ENCODE assay signal across 8 mouse cellular contexts in the genomic region with DNA sequence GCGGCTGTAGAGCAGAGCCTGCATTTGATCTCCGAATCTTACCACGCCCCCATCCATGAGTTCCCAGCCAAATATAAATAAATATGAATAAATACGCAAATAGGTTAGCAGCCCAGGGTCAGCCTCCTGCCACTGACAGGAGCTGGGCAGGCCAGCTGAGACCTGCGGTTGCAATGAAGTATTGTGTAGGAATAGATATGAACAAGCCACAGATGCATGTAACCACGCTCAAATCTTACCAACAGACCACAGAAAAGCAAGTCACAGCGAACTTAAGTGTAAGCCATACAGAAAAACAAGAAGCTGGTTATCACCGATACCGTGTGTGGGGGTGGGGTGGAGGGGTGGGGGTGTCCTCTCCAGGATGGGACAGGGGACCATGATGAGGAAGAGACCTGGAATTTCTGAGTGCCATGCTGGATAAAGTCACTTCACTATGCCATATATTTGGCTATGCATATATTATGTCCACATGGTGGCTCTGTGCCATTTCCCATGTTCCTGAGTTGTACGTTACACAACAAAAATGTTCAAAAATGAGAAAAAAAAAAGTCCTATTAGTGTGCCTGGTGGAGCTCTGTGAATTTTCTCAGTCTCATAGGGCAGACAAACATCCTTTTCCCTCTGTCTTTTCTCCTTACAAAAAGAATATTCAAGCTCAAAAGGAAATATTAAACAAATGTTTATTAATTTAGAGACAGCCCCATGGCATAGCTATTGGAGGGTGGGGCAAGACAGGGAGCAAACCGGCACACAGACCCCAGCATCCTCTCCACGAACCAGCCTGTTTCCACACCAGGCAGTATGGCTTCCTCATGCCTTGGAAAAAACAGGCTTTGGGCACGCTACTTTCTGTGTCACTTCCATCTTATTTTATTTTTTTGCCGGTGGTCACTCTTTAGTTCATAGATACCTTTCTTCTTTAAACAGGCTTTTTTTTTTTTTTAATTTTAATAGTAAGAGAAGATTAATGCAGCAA. TPM values are rescaled to one million over a fixed set of nuclear protein-coding genes. Genes with fewer than 3 reads are reported as not detected.
DNase-seq lines count a peak whose midpoint lies in the region; ATAC-seq lines count a peak whose summit lies in the region.

No protein-coding gene starts in this region.

- intact Hi-C loops in gastrocnemius, postnatal 14 days (cut with DNase I; ENCODE audit: low total_unique reads) = no loop called here

- peak overlapping the region; percentile 60 for H3K9ac ChIP-seq in heart, embryonic 14.5 days (ENCODE audit: low read length)
- no peak overlapping the region; the same call in 1 of the 2 replicates for H3K9ac ChIP-seq in hindbrain, embryonic 12.5 days
- no peak overlapping the region for H3K9ac ChIP-seq in midbrain, embryonic 11.5 days (ENCODE audit: low read length)

- peak overlapping the region in 1 of 2 experiments; percentile 38; a peak in 2 of 4 replicates for H3K4me3 ChIP-seq in heart, embryonic 14.5 days (ENCODE audit: control insufficient read depth in 1 of 2, insufficient read depth in 1 of 2, low read depth in 1 of 2, low read length in 2 of 2)
- H3K4me3 ChIP-seq in hindbrain, embryonic 12.5 days = no peak overlapping the region; the same call in 1 of the 2 replicates
- no peak overlapping the region for H3K4me3 ChIP-seq in midbrain, embryonic 11.5 days (ENCODE audit: low read depth, low read length)

- no peak for DNase-seq in heart, postnatal 4 days
- peak; percentile 21 for DNase-seq in T-cell, adult 2 months (ENCODE audit: low spot score)
- DNase-seq in midbrain, embryonic 11.5 days (ENCODE audit: low spot score, missing footprints) = no peak
- DNase-seq in cerebellum, adult 11 months = no peak
- DNase-seq in cerebellum, postnatal 10 days = no peak
- no peak for DNase-seq in gastrocnemius, postnatal 14 days

- ATAC-seq in heart, embryonic 14.5 days (ENCODE audit: insufficient number of reproducible peaks, insufficient read depth, low FRiP score, low read depth) = no peak
- peak; percentile 53; the same call in 1 of the 2 replicates for ATAC-seq in hindbrain, embryonic 12.5 days (ENCODE audit: low FRiP score)
- ATAC-seq in midbrain, embryonic 11.5 days (ENCODE audit: low FRiP score) = no peak

- H3K4me1 ChIP-seq in heart, embryonic 14.5 days (ENCODE audit: control insufficient read depth in 2 of 2, insufficient read depth in 2 of 2, low read length in 2 of 2) = peaks cover 7 to 10% of the 10 kb centered on the region in 2 experiments
- peaks cover 20% of the 10 kb centered on the region for H3K4me1 ChIP-seq in hindbrain, embryonic 12.5 days
- H3K4me1 ChIP-seq in midbrain, embryonic 11.5 days (ENCODE audit: control insufficient read depth, insufficient read depth, low read length) = peaks cover 25% of the 10 kb centered on the region

- H3K27me3 ChIP-seq in heart, embryonic 14.5 days (ENCODE audit: control insufficient read depth, insufficient read depth, low read length) = no peaks in the 10 kb centered on the region
- H3K27me3 ChIP-seq in hindbrain, embryonic 12.5 days = 0 out of 2 replicates have a peak, but pooled peaks cover 6% of the 10 kb centered on the region
- H3K27me3 ChIP-seq in midbrain, embryonic 11.5 days (ENCODE audit: control insufficient read depth, insufficient read depth, low read length) = no peaks in the 10 kb centered on the region

- WGBS in heart, embryonic 14.5 days = 44% methylated on average over 14 of the region's 14 CpGs
- 45% methylated on average over 14 of the region's 14 CpGs for WGBS in hindbrain, embryonic 12.5 days
- WGBS in midbrain, embryonic 11.5 days = 50% methylated on average over 14 of the region's 14 CpGs

- peak overlapping the region; percentile 72 for H3K4me2 ChIP-seq in heart, embryonic 14.5 days (ENCODE audit: low read length)
- H3K4me2 ChIP-seq in hindbrain, embryonic 12.5 days (replicated peaks) = peak overlapping the region; percentile 62
- H3K4me2 ChIP-seq in midbrain, embryonic 11.5 days = peak overlapping the region; percentile 61

- H3K36me3 ChIP-seq in heart, embryonic 14.5 days (ENCODE audit: control insufficient read depth, insufficient read depth, low read length) = no peaks in the 10 kb centered on the region
- H3K36me3 ChIP-seq in hindbrain, embryonic 12.5 days = no peaks in the 10 kb centered on the region
- no peaks in the 10 kb centered on the region for H3K36me3 ChIP-seq in midbrain, embryonic 11.5 days (ENCODE audit: control insufficient read depth, insufficient read depth, low read length)

- H3K9me3 ChIP-seq in heart, embryonic 14.5 days (ENCODE audit: control insufficient read depth, low read length) = no peaks in the 10 kb centered on the region
- no peaks in the 10 kb centered on the region for H3K9me3 ChIP-seq in hindbrain, embryonic 12.5 days (replicated peaks)
- no peaks in the 10 kb centered on the region for H3K9me3 ChIP-seq in midbrain, embryonic 11.5 days (ENCODE audit: control insufficient read depth, low read length)

- peak overlapping the region in 1 of 2 experiments; percentile 41; a peak in 2 of 4 replicates for H3K27ac ChIP-seq in heart, embryonic 14.5 days (replicated peaks in 1 of 2; ENCODE audit: control insufficient read depth in 1 of 2, insufficient read depth in 1 of 2, low read depth in 2 of 2, low read length in 2 of 2)
- H3K27ac ChIP-seq in hindbrain, embryonic 12.5 days = peak overlapping the region; percentile 88
- no peak overlapping the region for H3K27ac ChIP-seq in midbrain, embryonic 11.5 days (ENCODE audit: low read depth, low read length)

RNA-seq across cellular contexts. Expression of a gene that starts 28.2 kb away (rescaled TPM):
- 3.0 and 4.4 TPM in 2 replicates for polyA plus RNA-seq in heart, embryonic 14.5 days (2014; fragmentation: Nextera tagmentation; extraction: Ambion mirVana)
- 10 to 100 TPM; 22.6 to 23.1 TPM for total RNA-seq in heart, postnatal 4 days (2021)
- 3.8 and 4.3 TPM in 2 replicates for polyA plus RNA-seq in hindbrain, embryonic 12.5 days (2016; fragmentation: Nextera tagmentation; extraction: Ambion mirVana)
- 5.7 and 6.6 TPM in 2 replicates for polyA plus RNA-seq in midbrain, embryonic 11.5 days (2014; fragmentation: Nextera tagmentation; extraction: Ambion mirVana)
- 10 to 100 TPM in 1 of 2 experiments, 1 to 10 TPM in 1; 9.2 to 11.1 TPM for total RNA-seq in gastrocnemius, postnatal 14 days (2021)

RNA-seq across cellular contexts. Expression of a gene that starts 33.8 kb away (rescaled TPM):
- polyA plus RNA-seq in heart, embryonic 14.5 days (2014; fragmentation: Nextera tagmentation; extraction: Ambion mirVana) = 21.8 and 27.1 TPM in 2 replicates
- total RNA-seq in heart, postnatal 4 days (2021) = 10 to 100 TPM; 55.5 to 55.7 TPM
- 35.0 and 37.0 TPM in 2 replicates for polyA plus RNA-seq in hindbrain, embryonic 12.5 days (2016; fragmentation: Nextera tagmentation; extraction: Ambion mirVana)
- 17.1 and 18.7 TPM in 2 replicates for polyA plus RNA-seq in midbrain, embryonic 11.5 days (2014; fragmentation: Nextera tagmentation; extraction: Ambion mirVana)
- total RNA-seq in gastrocnemius, postnatal 14 days (2021) = 10 to 100 TPM; 53.0 to 60.4 TPM
